Mouse (Mus musculus): ENCODE measurements around the gene Tmcc3.

DNA sequence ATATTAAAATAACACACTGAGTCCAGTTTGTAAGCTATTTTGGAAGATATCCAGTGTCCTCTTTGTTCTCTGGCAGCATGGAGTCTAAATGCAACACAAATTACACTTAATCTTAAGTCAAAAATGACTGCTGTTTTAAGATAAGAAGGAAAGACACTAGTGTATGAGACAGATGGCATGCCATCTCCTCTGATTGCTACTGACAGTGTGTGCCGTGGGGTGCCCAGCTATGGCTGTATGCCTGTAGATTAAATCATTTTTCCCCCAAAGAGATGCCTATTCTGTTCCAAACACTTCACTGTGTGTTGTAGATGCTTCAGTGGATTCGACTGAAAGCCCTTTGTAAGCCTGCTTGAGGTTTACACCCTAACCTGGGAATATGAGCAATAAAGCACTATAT lies 59.5 kb downstream of the Tmcc3 start:
- TF ChIP-seq CTCF (IDR thresholded peaks at IDR 0.05; ENCODE audit: low read depth) = no peak
- TF ChIP-seq EP300 (optimal IDR thresholded peaks at IDR 0.05) = no peak

Measured in stomach, postnatal 0 days (tissue).